Mouse (Mus musculus) gastrocnemius, postnatal 25 days (tissue): ENCODE measurements around the gene Il9r. TPM values are rescaled to one million over a fixed set of nuclear protein-coding genes. Genes with fewer than 3 reads are reported as not detected.

ENCODE experiments used
- DNase-seq: peaks from one replicate; pipeline ENCODE4 v3.0.0; 2022
- total RNA-seq, 2 experiments: library from RNA; stranded (reverse); gene quantifications; 1 replicate in 1 of 2; 2 replicates in 1 of 2; pipeline ENCODE4 v1.2.3; 2021

Il9r gene
- total RNA-seq, 2 experiments from 2014 or later, result not detected

DNA sequence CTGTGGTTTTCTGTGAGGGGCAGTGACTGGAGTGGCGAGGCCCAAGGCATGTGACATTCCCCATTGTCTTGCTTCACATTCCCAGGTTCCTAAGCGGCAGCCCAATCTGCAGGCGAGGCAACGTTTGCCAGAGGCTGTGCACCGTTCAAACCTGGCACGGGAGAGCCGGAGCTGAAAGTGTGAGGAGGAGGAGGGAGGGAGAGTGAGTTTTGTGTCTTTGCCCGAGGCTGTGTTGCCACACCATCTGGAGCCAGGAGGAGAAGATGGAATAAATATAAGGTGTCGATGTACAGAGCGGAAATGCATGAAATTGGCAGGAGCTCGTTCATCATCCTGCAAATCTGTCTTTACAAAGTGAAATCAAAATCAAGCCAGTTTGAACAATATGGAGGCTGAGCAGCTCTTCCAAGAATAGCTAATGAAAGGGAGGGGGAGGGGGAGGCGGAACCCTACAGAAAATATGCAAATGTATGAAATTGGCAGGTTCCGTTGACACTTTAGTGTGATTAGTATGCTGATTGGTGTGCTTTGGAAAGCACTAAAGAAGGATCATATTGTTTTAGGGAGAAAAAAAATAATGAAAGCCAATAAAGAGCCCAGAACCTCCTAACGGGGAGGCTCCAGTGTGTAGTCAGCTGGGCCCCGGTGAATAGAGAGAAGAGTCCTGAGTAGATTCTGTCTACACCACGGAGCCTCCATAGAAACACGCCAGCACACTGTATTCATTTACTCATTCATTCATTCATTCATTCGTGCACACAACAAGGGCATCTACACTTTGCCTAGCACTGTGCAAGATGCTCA, 42.1 kb downstream of the Il9r start:
- DNase-seq, result no peak

DNA sequence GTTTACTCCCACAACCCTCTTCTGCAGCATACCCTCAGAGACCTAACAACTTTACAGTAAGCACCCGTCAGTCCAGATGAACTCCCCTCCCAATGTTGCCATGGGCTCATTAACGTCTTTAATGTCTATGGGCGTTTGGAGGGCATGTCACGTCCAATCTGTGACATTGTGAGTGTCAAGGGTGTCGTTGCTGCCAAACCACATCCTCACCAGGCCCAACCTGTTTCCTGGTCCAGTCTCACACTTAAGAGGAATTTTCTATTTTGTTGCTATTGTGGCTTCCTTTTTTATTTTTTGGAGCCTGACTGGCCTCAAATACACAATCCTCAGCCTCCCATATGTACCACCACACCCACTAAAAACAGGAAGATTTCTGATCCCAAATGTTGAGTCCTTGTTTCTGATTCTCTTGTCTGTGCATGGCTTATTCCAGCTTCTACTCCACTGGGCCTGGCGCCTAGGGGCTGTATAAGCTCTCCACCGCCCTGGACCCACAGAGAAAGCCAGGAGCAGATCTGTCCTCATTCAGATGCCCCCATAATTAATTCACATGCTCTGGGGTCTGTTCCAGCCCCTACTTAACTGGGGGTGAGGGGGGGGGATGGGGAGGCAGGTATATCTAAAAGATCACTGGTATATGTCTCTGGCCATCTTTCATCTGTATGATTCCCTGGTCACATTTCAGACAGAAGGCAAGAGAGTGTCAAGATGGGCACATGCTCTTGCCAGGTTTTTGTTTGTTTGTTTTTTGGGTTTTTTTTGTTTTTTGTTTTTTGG, 43.0 kb downstream of the Il9r start:
- no peak for DNase-seq

DNA sequence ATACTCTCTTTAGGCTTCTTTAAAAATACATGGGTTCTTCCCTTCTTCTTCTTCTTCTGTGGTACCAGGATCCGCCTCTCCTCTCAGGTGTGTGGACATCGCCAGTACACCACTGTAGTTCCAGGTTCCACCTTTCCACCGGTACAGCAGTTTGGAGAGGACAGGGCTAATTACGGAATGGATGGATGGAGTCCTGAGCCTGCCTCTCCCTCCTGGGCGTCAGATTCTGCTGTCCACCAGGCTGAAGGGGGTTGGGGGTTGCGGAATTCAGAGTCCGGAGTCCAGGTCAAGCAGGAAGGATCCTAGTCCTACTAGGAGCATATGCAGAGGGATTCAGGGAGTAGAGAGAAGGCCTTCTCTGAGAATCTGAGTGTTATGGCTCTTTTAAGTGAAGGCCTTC, 46.9 kb downstream of the Il9r start:
- no peak for DNase-seq

DNA sequence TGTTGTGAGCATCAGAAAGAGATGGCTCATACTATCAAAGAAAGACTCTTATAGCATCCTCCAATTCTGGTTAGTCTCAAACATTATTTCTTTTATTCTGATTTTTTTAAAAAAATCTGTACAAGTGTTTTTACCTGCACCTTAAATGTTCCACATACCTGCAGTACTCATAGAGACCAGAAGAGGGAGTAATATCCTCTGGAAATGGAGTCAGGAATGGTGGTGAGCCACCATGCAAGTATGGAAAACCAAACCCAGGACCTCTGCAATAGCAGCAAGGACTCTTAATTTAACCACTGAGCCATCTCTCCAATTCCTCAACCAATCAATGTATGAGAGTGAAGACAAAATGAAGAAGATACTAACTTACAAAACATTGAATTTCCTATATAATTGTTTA, 47.3 kb downstream of the Il9r start:
- DNase-seq, result no peak

DNA sequence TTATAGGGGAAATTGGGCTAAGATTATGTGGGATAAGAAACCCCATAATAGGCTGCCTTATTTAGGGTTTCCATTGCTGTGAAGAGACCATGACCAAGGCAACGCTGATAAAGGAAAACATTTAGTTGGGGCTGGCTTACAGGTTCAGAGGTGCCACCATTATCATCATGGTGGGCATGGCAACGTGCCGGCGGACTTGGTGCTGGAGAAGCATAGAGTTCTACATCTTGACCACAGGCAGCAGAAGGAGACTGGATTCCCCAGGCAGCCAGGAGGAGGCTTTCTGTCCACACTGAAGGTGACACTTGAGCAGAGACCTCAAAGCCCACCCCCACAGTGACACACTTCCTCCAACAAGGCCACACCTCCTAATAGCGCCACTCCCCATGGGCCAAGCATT, 48.8 kb downstream of the Il9r start:
- DNase-seq, result no peak

DNA sequence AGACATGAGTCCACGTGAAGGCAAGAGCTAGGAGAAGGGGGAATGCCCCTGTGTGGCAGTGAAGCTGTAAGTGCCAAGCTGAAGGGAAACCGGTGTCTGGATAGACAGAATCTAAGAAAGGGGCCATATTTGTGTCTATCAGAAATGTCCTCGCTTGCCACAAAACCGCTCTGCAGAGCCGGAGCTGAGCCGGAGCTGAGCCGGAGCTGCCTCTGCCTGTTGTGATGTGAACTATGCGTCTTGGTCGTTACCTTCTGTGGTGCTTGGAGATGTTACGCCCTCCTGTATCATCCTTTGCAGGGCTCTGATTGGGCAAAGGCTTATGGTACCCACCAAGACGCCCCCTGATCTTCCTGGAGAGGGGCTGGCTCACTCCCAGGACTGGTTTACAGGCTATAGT, 50.5 kb downstream of the Il9r start:
- no peak for DNase-seq

DNA sequence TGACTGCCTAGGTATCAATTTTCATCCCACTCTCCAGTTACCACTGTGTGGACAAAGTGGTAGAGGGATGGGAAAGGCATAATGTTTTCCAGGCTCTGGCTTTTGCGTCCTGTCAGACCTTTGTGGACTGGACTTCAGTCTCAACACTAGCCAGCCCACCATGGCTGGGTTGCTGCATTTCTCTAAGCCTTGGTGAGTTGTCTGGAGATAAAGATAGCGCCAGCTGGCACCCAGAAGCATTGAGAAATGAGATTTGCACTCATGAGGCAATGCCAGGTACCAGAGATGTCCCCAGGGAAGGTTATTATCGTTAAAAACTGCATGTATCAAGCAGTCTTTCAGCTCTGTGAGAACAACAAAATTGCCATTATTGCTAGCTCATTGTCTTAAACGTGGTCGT, 57.3 kb downstream of the Il9r start:
- no peak for DNase-seq

DNA sequence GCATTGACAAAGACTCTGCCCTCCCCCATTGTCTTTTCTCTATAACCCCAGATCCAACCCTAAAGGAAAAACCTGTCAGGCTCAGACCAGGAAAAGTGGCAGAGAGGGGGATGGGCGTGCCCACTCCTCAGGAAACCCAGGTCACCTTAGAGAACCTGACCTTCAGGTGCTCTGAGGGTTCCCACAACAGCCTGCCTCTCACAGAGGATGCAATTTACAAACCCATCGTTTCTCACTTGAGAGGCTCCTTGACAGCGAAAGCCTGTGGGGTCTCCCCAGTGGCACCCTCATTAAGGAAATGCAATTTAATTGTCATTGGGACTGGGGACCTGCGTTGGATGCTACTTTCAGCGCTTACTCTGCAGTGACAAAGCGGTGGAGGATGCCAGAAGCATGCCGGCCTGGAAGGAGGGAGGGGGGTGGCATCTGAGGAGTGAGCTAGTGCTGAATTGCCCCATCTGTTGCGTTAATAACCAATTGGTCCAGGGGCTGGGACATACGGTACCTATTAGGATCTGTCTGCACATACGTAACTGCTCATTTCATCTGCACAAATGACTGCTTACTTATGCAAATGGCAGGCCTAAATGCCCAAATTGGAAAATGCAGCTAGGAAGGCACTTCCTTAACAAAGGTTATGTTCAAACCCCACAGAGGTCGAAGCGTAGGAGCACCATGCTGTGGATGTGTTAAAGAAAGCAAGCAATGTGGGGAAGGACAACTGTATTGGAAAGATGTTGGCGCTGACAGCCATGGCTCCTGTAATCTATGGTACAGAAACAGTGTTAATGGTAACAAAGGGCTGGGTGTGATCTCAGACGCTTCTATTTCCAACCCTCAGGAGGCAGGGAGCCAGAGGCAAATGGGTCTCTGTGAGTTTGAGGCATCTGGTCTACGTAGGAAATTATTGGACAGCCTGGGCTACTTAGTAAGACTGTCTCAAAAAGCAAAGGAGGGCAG, 58.2 kb downstream of the Il9r start:
- DNase-seq, result no peak

DNA sequence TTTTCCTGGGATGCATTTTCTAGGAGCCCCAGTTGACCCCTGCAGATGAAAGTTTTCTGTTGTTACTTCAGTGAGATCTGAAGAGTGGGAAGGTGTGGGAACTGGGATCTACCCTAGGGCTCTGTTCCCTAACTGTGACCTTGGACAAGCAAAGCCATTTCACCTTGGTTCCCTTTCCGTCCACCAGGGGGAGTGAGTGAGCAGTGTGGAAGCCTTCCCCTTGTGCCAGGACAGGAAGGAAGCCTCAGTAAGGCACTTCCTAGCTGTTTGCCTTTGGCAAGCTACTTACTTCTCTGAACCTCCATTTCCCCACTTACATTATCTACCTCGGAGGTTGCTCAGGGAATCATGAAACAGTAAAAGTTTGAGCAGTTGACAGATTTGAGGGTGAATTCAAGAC, 59.0 kb downstream of the Il9r start:
- DNase-seq, result peak; percentile 23

DNA sequence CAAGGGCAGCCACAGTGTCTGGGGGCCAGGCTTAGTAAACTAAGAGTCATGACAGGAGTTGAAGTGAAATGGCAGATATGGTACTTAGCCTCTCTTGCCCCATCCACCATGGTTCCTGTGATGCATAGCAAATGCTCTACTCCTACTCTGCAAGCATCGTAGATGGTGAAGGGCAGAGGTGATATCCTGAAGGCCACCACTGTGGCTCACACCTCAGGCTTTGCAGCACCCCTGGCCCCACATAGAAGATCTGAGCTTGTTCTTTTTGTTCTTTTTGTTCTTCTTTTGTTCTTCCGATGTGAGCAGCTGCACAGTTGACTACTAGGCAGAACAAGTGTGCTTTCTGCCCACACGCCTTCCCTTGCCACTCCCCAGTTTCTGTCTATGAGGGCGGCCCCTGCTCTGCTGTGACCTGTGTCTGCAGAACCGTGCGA, 60.5 kb downstream of the Il9r start:
- no peak for DNase-seq

DNA sequence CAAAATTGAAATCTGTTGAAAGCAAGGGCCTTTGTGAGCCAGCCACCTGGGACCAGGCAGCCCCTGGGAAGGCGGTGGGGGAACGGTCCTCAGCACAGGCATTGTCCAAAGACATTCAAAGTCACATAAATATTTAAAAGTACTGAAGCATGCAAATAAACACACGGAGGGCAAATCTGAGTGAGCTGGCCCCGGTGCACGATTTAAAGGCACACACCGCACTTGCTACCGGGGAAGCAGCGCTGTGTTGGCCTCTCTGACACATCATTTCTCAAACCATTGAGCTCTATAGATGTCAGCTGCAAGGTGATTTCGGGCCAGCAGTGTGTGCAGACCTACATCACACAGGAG, 61.5 kb downstream of the Il9r start:
- DNase-seq, result no peak

DNA sequence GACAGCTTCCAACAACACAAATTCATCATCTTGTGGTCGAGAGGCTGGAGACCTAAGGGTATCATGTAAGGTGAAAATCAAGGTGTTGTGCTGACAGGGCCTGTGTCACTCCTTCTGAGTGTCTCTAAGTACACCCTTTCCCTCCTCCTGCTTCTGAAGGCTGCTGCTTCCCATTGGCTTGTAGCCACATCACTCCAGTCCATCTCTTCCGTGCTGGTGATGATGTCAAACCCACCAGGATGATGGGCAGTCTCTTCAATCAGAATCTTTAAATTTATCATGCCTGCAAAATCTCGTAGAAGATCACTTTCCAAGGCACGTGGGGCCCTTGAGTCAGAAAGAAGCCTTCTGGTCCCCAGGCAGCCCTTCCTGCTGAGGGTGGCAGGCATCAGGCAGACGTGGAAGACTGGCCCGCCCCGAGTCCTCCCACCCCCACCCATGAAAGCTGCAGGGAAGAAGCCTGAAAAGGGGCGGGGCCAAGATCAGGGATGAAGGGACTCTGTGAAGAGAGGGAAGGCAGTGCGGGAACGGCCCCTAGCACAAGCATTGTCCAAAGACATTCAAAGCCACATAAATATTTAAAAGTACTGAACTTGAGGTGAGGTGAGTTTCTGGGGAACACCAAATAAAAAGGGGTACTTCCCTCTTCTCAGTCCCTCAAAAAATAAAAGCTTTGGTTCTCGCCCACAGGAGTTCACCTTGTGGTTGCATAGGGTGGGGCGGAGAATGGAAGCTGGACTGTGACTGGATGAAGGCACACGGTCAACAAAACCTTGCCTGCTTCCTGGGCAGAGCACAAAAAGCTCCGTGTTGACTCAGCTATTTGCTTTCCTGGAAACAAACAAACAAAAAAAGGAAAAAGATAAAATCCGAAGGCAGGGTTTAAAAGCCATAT, 62.1 kb downstream of the Il9r start:
- no peak for DNase-seq

Other genes starting within 250 kb of the Il9r start
- gene 4930524B15Rik, start 234.7 kb downstream of the Il9r start, total RNA-seq, result not detected
- under 1 TPM; 0.26 to 0.35 TPM for gene Nsg2, start 199.8 kb downstream of the Il9r start, total RNA-seq
- 1 to 10 TPM; 6.7 to 9.1 TPM for gene Snrnp25, start 5.1 kb upstream of the Il9r start, total RNA-seq
- gene Rhbdf1, start 22.0 kb upstream of the Il9r start, total RNA-seq, result 10 to 100 TPM; 22.1 to 25.4 TPM
- gene Mpg, start 26.2 kb upstream of the Il9r start, total RNA-seq, result 1 to 10 TPM; 6.1 to 6.2 TPM
- 10 to 100 TPM; 21.7 to 23.3 TPM for gene Nprl3, start 67.4 kb upstream of the Il9r start, total RNA-seq
- gene Hba-x, start 76.1 kb upstream of the Il9r start, total RNA-seq, result not detected
- gene Hba-a1, start 83.2 kb upstream of the Il9r start, total RNA-seq, result 1,000 to 10,000 TPM in 1 of 2 experiments, 100 to 1,000 TPM in 1; 451 to 2,047 TPM
- gene Hbq1b, start 86.7 kb upstream of the Il9r start, total RNA-seq, result not detected
- 1,000 to 10,000 TPM in 1 of 2 experiments, 100 to 1,000 TPM in 1; 358 to 1,609 TPM for gene Hba-a2, start 96.2 kb upstream of the Il9r start, total RNA-seq
- gene Hbq1a, start 99.8 kb upstream of the Il9r start, total RNA-seq, result not detected
- gene Sh3pxd2b, start 147.5 kb upstream of the Il9r start, total RNA-seq, result 1 to 10 TPM; 4.4 to 7.1 TPM